Mouse (Mus musculus) neutrophil, adult 5-6 weeks (primary cell): ENCODE measurements at regions not wholly inside any gene's neighbourhood (a gene's known extent, or its start where the extent isn't known, plus 50 kb on each side); places are given as distances from the start of the nearest gene placed in this dataset.

Experiments
- ATAC-seq: fragments of 151-379, 151-347 bp; 2 replicates; pipeline ENCODE4 v1.8.0; 2017; ENCODE audit warnings: mild to moderate bottlenecking, moderate TSS enrichment; ENCODE audit not compliant: insufficient number of reproducible peaks, poor library complexity, low FRiP score, severe bottlenecking; ENCODE audit errors: extremely low read depth

- ATAC-seq: no peak
These were observed 88.4 kb upstream of the Cblb start for GRCm38 (mm10) chr16:51942431-51943130.

DNA sequence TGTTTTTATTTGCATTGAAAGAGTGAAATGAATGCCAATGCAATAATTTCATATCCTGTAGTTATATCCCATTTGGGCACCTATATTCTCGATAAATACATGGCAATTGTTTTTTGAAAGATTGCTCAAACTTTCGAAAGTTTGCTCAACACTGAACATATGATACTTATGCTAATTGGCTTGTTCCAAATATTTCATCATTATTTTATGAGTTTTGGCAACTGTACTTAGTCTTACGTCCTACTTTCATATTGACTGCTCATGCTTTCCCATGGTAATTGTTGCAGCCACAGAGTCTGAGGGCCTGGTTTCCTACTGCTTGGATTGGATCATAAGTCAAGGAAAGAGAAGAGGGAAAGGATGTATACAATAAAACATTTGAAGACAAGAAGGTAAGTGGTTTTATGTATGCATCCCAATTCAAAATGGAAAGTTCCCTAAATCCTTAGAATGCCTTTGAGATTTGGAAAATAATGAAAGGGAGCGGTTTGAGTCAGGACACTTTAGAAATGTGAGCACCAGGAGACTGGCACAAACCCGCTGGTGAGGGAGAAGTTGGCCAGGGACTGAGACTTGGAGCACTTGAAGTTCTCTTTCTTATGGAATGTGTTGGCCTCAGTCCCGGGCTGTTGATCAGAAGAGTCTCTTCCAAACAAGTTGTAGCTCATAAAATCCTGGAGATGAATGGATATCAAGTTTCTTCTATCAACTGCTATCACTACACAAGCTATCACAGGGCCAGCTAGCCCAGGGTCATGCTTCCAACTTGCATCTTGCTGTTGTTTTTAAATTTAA lies 63.8 kb upstream of the Cblb start:
- no peak for ATAC-seq
